Mouse (Mus musculus) inflammation-experienced regulatory T-cells (primary cell): ENCODE measurements around the gene Gm12888. TPM values are rescaled to one million over a fixed set of nuclear protein-coding genes. Genes with fewer than 3 reads are reported as not detected.

ENCODE experiments used
- polyA plus RNA-seq, 2 experiments: library from polyadenylated mRNA; unstranded; fragments of 100-300 nt; shearing (Covaris generic); gene quantifications; one replicate each; pipeline ENCODE4 v1.2.1; 2017

The Gm12888 gene
- under 1 TPM in 1 of 2 experiments, not detected in 1; 0.64 TPM for polyA plus RNA-seq

GRCm38 (mm10) chr4:121324817-121325216 lies at the start of gene Gm12888:
Gm12888 (minus strand) TSS chr4:121324917.

Other genes with a start within 250 kb of the Gm12888 start
- gene Zmpste24, start 226.7 kb downstream of the Gm12888 start, polyA plus RNA-seq, result 10 to 100 TPM; 48.6 to 59.0 TPM
- gene Tmco2, start 215.7 kb downstream of the Gm12888 start, polyA plus RNA-seq, result not detected
- 10 to 100 TPM; 35.4 to 44.6 TPM for gene Rlf, start 109.8 kb downstream of the Gm12888 start, polyA plus RNA-seq
- under 1 TPM in 1 of 2 experiments, not detected in 1; 0.58 TPM for gene Gm12886, start 98.2 kb upstream of the Gm12888 start, polyA plus RNA-seq